Mouse (Mus musculus) myocyte (in vitro differentiated cells): Measurements from ENCODE around the gene Dbn1. TPM values are rescaled to one million over a fixed set of nuclear protein-coding genes. Genes with fewer than 3 reads are reported as not detected.

Experiments used
- H3K27me3 ChIP-seq: one replicate; pipeline ENCODE4 v1.6.1; 2011; ENCODE audit not compliant: control insufficient read depth, insufficient read depth, insufficient read length
- H3K36me3 ChIP-seq: one replicate; pipeline ENCODE4 v1.6.1; 2011; ENCODE audit not compliant: control insufficient read depth, insufficient read depth
- H3K4me2 ChIP-seq: one replicate; pipeline ENCODE4 v1.6.1; 2011; ENCODE audit warnings: low read depth, control low read depth
- H3K4me3 ChIP-seq: one replicate; pipeline ENCODE4 v1.5.1; 2011; ENCODE audit warnings: mild to moderate bottlenecking, control low read depth, moderate library complexity
- H3K79me2 ChIP-seq: one replicate; pipeline ENCODE4 v1.6.1; 2011; ENCODE audit not compliant: control insufficient read depth, insufficient read depth
- H3ac ChIP-seq: one replicate; pipeline ENCODE4 v1.6.1; 2011; ENCODE audit not compliant: control insufficient read depth, insufficient read length
- CEBPB ChIP-seq: IDR thresholded peaks from 2 replicates; pipeline ENCODE4 v1.6.1; 2011; ENCODE audit warnings: mild to moderate bottlenecking, moderate library complexity; ENCODE audit not compliant: poor library complexity, insufficient read depth, severe bottlenecking
- E2F4 ChIP-seq: IDR thresholded peaks from one replicate; pipeline ENCODE4 v1.6.1; 2011; ENCODE audit warnings: mild to moderate bottlenecking, control low read depth, moderate library complexity; ENCODE audit not compliant: insufficient read depth
- MAX ChIP-seq: IDR thresholded peaks from one replicate; pipeline ENCODE4 v1.6.1; 2011; ENCODE audit warnings: low read depth, mild to moderate bottlenecking, control low read depth
- MYOD1 ChIP-seq, 3 experiments: IDR thresholded peaks; one replicate each; pipeline ENCODE4 v1.6.1; 2011; ENCODE audit warnings: control low read depth in 2 of 3, low read depth in 2 of 3, mild to moderate bottlenecking in 2 of 3, moderate library complexity in 1 of 3; ENCODE audit not compliant: insufficient read length in 2 of 3, control insufficient read depth in 1 of 3
- MYOG ChIP-seq, 3 experiments: IDR thresholded peaks; one replicate each; pipeline ENCODE4 v1.6.1; 2011; ENCODE audit warnings: control low read depth in 2 of 3, low read depth in 2 of 3, mild to moderate bottlenecking in 2 of 3; ENCODE audit not compliant: insufficient read length in 2 of 3, control insufficient read depth in 1 of 3, insufficient read depth in 1 of 3
- POLR2A ChIP-seq: IDR thresholded peaks from one replicate; pipeline ENCODE4 v1.6.1; 2011; ENCODE audit warnings: low read depth, mild to moderate bottlenecking, control low read depth, moderate library complexity; ENCODE audit not compliant: insufficient read length
- POLR2AphosphoS2 ChIP-seq: IDR thresholded peaks from one replicate; pipeline ENCODE4 v1.6.1; 2011; ENCODE audit warnings: low read depth, control low read depth; ENCODE audit not compliant: insufficient read length
- REST ChIP-seq: IDR thresholded peaks from one replicate; pipeline ENCODE4 v1.6.1; 2011; ENCODE audit warnings: mild to moderate bottlenecking, control low read depth, moderate library complexity; ENCODE audit not compliant: insufficient read depth, insufficient read length
- SRF ChIP-seq: IDR thresholded peaks from one replicate; pipeline ENCODE4 v1.6.1; 2011; ENCODE audit warnings: low read depth; ENCODE audit not compliant: control insufficient read depth, insufficient read length
- TCF12 ChIP-seq: IDR thresholded peaks from one replicate; pipeline ENCODE4 v1.6.1; 2011; ENCODE audit warnings: mild to moderate bottlenecking, control low read depth; ENCODE audit not compliant: poor library complexity, insufficient read depth, severe bottlenecking
- TCF3 ChIP-seq: IDR thresholded peaks from one replicate; pipeline ENCODE4 v1.6.1; 2011; ENCODE audit warnings: low read depth, control low read depth; ENCODE audit not compliant: insufficient read length
- USF1 ChIP-seq: IDR thresholded peaks from one replicate; pipeline ENCODE4 v1.6.1; 2011; ENCODE audit warnings: low read depth, mild to moderate bottlenecking, control low read depth, moderate library complexity
- polyA plus RNA-seq: library from polyadenylated mRNA; unstranded; fragments of >200 nt; fragmentation: generic; extraction: Trizol; gene quantifications from one replicate; pipeline ENCODE4 v1.2.1, GENCODE M21; 2012; ENCODE audit warnings: missing spikeins

Gene Dbn1
- polyA plus RNA-seq, 1 experiment: 165 TPM

DNA sequence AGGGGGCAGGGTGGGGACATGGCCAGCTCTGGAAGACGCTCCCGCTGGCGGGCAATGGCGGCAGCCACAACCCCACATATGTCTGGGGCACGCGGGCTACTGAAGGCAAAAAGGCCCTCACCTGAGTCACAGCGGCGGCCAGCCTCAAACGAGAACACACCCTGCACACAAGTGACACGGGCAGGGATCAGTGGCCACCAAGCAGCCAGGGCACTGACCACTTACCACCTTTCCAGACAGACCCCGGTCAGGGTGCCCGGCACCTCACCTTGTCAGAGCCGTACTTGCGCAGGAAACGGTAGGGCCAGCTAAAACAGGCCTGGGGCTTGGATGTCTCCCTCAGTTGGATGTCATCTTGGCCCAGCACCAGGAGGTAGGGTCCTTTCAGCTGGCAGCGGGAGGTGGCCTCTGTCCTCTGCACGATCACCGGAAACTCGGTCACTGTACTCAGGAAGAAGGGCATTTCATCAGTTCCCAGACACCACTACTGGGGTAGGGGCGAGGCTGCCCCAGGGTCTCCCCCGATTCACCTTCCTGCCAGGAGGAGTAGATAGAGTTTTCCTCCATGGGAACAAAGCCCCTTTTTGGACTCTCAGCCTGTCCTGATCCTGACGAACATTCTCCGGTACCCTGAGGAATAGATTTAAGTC is 36.2 kb upstream of the Dbn1 start:
- Histone ChIP-seq H3K79me2 (no peaks in the 10 kb centered on the region), H3K36me3 (no peaks in the 10 kb centered on the region), H3K4me3 (no peak overlapping the region), H3ac (no peak overlapping the region), H3K4me2 (no peak overlapping the region), H3K27me3 (no peaks in the 10 kb centered on the region)
- TF ChIP-seq TCF3 (no peak), CEBPB (no peak), MAX (no peak), POLR2A (no peak), MYOD1 (IDR thresholded peaks at IDR 0.05; ENCODE audit: control insufficient read depth in 1 of 3, insufficient read length in 2 of 3, low read depth in 2 of 3) (no peak), SRF (no peak), MYOG (IDR thresholded peaks at IDR 0.05; ENCODE audit: control insufficient read depth in 1 of 3, insufficient read depth in 1 of 3, insufficient read length in 2 of 3, low read depth in 2 of 3) (no peak), TCF12 (no peak), USF1 (no peak), POLR2AphosphoS2 (no peak), E2F4 (no peak)

DNA sequence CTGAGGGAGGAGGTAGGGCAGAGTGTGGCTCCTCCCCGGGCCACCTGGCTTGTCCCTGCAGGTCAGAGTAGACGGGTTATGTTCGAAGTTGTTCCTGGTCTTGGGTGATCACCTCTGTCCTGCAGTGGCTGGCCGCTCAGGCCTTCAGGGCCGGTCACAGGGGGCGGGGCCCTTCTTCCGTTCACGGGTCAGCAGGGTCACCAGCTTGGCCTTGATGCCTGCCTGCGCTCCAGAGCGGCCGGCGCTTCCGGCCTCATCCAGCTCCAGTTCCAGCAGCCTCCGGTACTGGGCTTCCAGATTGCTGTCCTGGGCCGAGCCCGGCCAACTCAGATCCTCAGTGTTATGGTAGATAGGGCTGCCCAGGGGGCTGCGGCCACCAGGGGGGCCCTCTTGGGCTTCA is 35.4 kb upstream of the Dbn1 start:
- Histone ChIP-seq H3K27me3 (no peaks in the 10 kb centered on the region), H3K79me2 (no peaks in the 10 kb centered on the region), H3K4me2 (no peak overlapping the region), H3ac (no peak overlapping the region), H3K4me3 (no peak overlapping the region), H3K36me3 (no peaks in the 10 kb centered on the region)
- no peak for TF ChIP-seq REST
- TF ChIP-seq POLR2A: no peak
- TF ChIP-seq TCF3: no peak
- no peak for TF ChIP-seq USF1
- no peak for TF ChIP-seq MYOG (IDR thresholded peaks at IDR 0.05; ENCODE audit: control insufficient read depth in 1 of 3, insufficient read depth in 1 of 3, insufficient read length in 2 of 3, low read depth in 2 of 3)
- TF ChIP-seq CEBPB: no peak
- TF ChIP-seq MAX: no peak
- TF ChIP-seq E2F4: no peak
- no peak for TF ChIP-seq TCF12
- TF ChIP-seq SRF: no peak
- TF ChIP-seq POLR2AphosphoS2: no peak
- no peak for TF ChIP-seq MYOD1 (IDR thresholded peaks at IDR 0.05; ENCODE audit: control insufficient read depth in 1 of 3, insufficient read length in 2 of 3, low read depth in 2 of 3)

DNA sequence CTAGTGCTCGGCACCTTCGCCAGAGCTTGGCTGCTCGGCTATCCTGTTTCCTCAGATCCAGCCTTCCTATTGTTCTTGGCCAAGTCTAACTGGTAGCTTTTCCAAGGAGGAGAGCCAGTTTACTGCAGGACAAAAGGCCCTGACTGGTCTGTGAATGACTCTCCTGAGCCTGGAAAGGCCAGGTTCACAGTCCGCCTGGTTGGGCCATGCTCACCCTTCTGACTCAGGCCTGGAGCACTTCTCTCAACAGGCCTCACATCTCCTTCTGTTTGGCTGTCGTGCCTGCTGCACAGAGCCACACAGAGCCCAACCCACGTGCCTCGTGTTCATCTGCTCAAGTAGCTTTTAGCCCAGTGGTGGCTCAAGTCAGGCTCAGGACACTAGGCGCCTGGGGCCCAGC is 34.8 kb upstream of the Dbn1 start:
- H3K4me2 ChIP-seq: no peak overlapping the region
- H3K27me3 ChIP-seq: no peaks in the 10 kb centered on the region
- TF ChIP-seq USF1 (no peak), MYOG (IDR thresholded peaks at IDR 0.05; ENCODE audit: control insufficient read depth in 1 of 3, insufficient read depth in 1 of 3, insufficient read length in 2 of 3, low read depth in 2 of 3) (no peak), E2F4 (no peak), TCF3 (no peak), MAX (no peak), REST (no peak), TCF12 (no peak), POLR2A (no peak), MYOD1 (IDR thresholded peaks at IDR 0.05; ENCODE audit: control insufficient read depth in 1 of 3, insufficient read length in 2 of 3, low read depth in 2 of 3) (no peak)
- H3K79me2 ChIP-seq: no peaks in the 10 kb centered on the region
- H3ac ChIP-seq: no peak overlapping the region
- no peak overlapping the region for H3K4me3 ChIP-seq
- no peaks in the 10 kb centered on the region for H3K36me3 ChIP-seq

DNA sequence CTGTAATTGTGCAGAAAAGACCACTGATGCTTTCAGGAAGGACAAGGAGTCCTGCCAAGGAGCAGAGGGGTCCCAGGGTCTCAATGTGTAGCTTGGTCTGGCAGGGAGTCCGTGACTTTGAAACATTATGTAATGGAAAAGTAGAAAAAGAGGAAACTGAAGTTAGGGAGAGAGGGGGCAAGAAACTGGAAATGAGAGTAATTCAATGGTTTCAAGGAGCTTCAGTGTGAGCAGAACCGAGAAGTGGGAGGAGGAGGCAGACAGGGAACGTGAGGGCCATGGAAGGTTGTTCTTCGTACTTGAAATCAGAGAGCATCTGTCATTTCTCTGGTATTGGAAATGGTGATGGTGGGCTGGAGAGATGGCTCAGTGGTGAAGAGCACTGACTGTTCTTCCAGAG is 31.7 kb upstream of the Dbn1 start:
- no peaks in the 10 kb centered on the region for H3K36me3 ChIP-seq
- no peaks in the 10 kb centered on the region for H3K79me2 ChIP-seq
- H3ac ChIP-seq: no peak overlapping the region
- no peak overlapping the region for H3K4me2 ChIP-seq
- no peak overlapping the region for H3K4me3 ChIP-seq
- TF ChIP-seq TCF3 (no peak), REST (no peak), CEBPB (no peak), MYOG (IDR thresholded peaks at IDR 0.05; ENCODE audit: control insufficient read depth in 1 of 3, insufficient read depth in 1 of 3, insufficient read length in 2 of 3, low read depth in 2 of 3) (no peak), MYOD1 (IDR thresholded peaks at IDR 0.05; ENCODE audit: control insufficient read depth in 1 of 3, insufficient read length in 2 of 3, low read depth in 2 of 3) (no peak), POLR2A (no peak), POLR2AphosphoS2 (no peak), SRF (no peak), TCF12 (no peak)
- H3K27me3 ChIP-seq: no peaks in the 10 kb centered on the region

DNA sequence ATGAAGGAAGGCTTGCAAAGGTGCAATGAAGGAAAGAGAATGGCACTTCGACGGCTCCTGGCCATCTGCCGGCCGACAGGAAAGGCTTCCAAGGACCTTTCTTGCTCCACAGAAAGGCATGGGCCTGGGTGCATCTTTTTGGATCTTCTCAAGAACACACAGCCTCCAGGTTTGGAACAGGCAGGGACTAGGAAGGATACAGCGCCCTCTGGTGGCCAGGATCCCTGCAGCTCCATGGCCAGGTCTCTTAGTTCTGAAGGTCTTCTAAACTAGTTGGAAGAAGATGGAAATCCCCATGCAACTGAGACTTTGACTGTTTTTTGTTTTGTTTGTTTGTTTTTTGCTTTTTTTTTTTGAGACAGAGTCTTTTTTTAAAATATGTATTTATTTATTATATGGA is 29.0 kb upstream of the Dbn1 start:
- Histone ChIP-seq H3K4me3 (no peak overlapping the region), H3K27me3 (no peaks in the 10 kb centered on the region), H3K36me3 (no peaks in the 10 kb centered on the region), H3K79me2 (peaks cover 10% of the 10 kb centered on the region), H3K4me2 (no peak overlapping the region), H3ac (no peak overlapping the region)
- TF ChIP-seq POLR2A: no peak
- TF ChIP-seq E2F4: no peak
- TF ChIP-seq MYOG (IDR thresholded peaks at IDR 0.05; ENCODE audit: control insufficient read depth in 1 of 3, insufficient read depth in 1 of 3, insufficient read length in 2 of 3, low read depth in 2 of 3): no peak
- TF ChIP-seq USF1: no peak
